Mouse (Mus musculus): Measurements from ENCODE around the gene Frmpd2.
A peak's percentile ranks its signal among the peaks of the same experiment; 100 is the strongest.

Frmpd2 gene

GRCm38 (mm10) chr14:33506696-33507095 lies 35.2 kb downstream of the Frmpd2 start:
- DNase-seq (ENCODE audit: low read depth, low spot score) = no peak

GRCm38 (mm10) chr14:33508660-33509059 lies 37.2 kb downstream of the Frmpd2 start:
- DNase-seq (ENCODE audit: low read depth, low spot score) = no peak

GRCm38 (mm10) chr14:33513877-33514276 lies 42.4 kb downstream of the Frmpd2 start:
- no peak for DNase-seq (ENCODE audit: low read depth, low spot score)

- DNase-seq (ENCODE audit: low read depth, low spot score) = no peak
Measured at GRCm38 (mm10) chr14:33514756-33515285, 43.3 kb downstream of the Frmpd2 start.

GRCm38 (mm10) chr14:33521538-33521937 lies 50.0 kb downstream of the Frmpd2 start:
- no peak for DNase-seq (ENCODE audit: low read depth, low spot score)

GRCm38 (mm10) chr14:33525272-33525983 lies 53.9 kb downstream of the Frmpd2 start:
- DNase-seq (ENCODE audit: low read depth, low spot score) = no peak

GRCm38 (mm10) chr14:33526621-33527020 lies 55.1 kb downstream of the Frmpd2 start:
- DNase-seq (ENCODE audit: low read depth, low spot score) = peak; percentile 53

GRCm38 (mm10) chr14:33527938-33528337 lies 56.4 kb downstream of the Frmpd2 start:
- no peak for DNase-seq (ENCODE audit: low read depth, low spot score)

GRCm38 (mm10) chr14:33531331-33531912 lies 59.9 kb downstream of the Frmpd2 start:
- DNase-seq (ENCODE audit: low read depth, low spot score) = no peak

GRCm38 (mm10) chr14:33532792-33533191 lies 61.3 kb downstream of the Frmpd2 start:
- DNase-seq (ENCODE audit: low read depth, low spot score) = no peak

GRCm38 (mm10) chr14:33533516-33533915 lies 62.0 kb downstream of the Frmpd2 start:
- DNase-seq (ENCODE audit: low read depth, low spot score) = no peak

- DNase-seq (ENCODE audit: low read depth, low spot score) = no peak
Measured at GRCm38 (mm10) chr14:33535317-33535716, 63.8 kb downstream of the Frmpd2 start.

GRCm38 (mm10) chr14:33539559-33540167 lies 68.2 kb downstream of the Frmpd2 start:
- DNase-seq (ENCODE audit: low read depth, low spot score) = no peak

- no peak for DNase-seq (ENCODE audit: low read depth, low spot score)
Measured at GRCm38 (mm10) chr14:33545565-33546143, 74.2 kb downstream of the Frmpd2 start.

- no peak for DNase-seq (ENCODE audit: low read depth, low spot score)
Measured at GRCm38 (mm10) chr14:33548650-33549049, 77.2 kb downstream of the Frmpd2 start.

GRCm38 (mm10) chr14:33549856-33550255 lies 78.4 kb downstream of the Frmpd2 start:
- DNase-seq (ENCODE audit: low read depth, low spot score) = no peak

GRCm38 (mm10) chr14:33570737-33571136 lies 99.2 kb downstream of the Frmpd2 start:
- no peak for DNase-seq (ENCODE audit: low read depth, low spot score)

- DNase-seq (ENCODE audit: low read depth, low spot score) = peak; percentile 21
Measured at GRCm38 (mm10) chr14:33573643-33574042, 102.1 kb downstream of the Frmpd2 start.

GRCm38 (mm10) chr14:33579771-33580484 lies 108.4 kb downstream of the Frmpd2 start:
- DNase-seq (ENCODE audit: low read depth, low spot score) = peak; percentile 20

- peak; percentile 82 for DNase-seq (ENCODE audit: low read depth, low spot score)
Measured at GRCm38 (mm10) chr14:33588951-33589350, 117.5 kb downstream of the Frmpd2 start, which contains the start of gene Ptpn20. Gene Ptpn20 (plus strand): TSS chr14:33589207.

GRCm38 (mm10) chr14:33598376-33599130 lies 127.1 kb downstream of the Frmpd2 start:
- DNase-seq (ENCODE audit: low read depth, low spot score) = no peak

All from ZHBTc4 (cell line).